Mouse (Mus musculus) T-helper 1 cell (primary cell): Measurements from ENCODE around the gene Tmem60.

Experiments
- in situ Hi-C: fragments of 300-600 bp; cut with MboI, MseI; formaldehyde crosslinking; loops from one replicate; pipeline ENCODE4 v1.15.1; 2025; ENCODE audit warnings: high pct_unique_total_duplicates

Gene Tmem60

GRCm38 (mm10) chr5:20881915-20882800 lies at the start of gene Tmem60, which contains the start of gene Phtf2:
Gene Tmem60, plus strand, starts transcription at chr5:20882191.
Gene Phtf2, minus strand, starts transcription at chr5:20882124.
- in situ Hi-C loops = loop anchor here (10.0 kb wide), 2 partner anchors 823 to 903 kb away; partner anchors contain the start of genes Dnajc2, Napepld and Psmc2

- in situ Hi-C loops = no loop called here
Measured at GRCm38 (mm10) chr5:20834399-20834798, 47.6 kb upstream of the Tmem60 start.

- in situ Hi-C loops = no loop called here
Measured at GRCm38 (mm10) chr5:20837082-20837481, 44.9 kb upstream of the Tmem60 start.

DNA sequence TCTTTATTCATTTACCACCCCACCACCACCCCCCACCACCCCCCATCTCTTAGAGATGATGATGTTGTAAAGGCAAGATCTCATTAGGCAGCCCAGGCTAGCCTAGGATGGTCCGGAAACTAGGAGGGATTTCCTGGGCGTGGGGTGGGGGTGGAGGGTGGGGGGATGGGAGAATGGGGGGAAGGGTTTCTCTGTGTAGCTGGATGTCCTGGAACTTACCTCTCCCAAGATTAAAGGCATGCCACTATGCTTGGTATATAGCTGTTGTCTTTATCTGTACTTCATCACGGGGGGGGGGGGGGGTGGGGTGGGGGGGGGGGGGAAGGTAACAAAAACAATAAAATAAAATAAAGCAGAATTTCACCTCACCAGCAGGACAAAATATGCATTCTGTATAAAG lies 38.6 kb upstream of the Tmem60 start:
- in situ Hi-C loops = no loop called here

DNA sequence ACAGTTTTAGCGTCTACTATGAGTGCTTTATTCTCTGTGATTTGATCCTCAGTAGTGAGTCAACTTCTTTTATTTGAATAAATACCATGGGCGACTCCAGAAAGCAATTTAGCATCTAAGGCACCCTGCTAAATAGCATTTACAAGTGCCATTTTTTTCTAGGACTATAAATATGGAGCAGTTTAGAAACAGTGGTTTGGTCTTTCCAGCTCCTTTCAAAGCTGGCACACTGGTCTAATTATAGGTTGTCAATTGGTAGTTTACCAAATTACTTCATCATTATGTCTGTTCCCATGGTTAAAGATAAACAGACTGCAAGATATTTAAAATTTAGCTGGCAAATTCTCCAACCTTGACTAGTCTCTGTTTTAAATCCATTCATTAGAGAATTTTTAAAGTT lies 38.2 kb upstream of the Tmem60 start:
- in situ Hi-C loops = no loop called here

GRCm38 (mm10) chr5:20847010-20847409 lies 35.0 kb upstream of the Tmem60 start:
- in situ Hi-C loops = no loop called here

- in situ Hi-C loops = no loop called here
Measured at GRCm38 (mm10) chr5:20855066-20855465, 26.9 kb upstream of the Tmem60 start.

- in situ Hi-C loops = no loop called here
Measured at GRCm38 (mm10) chr5:20858404-20858803, 23.6 kb upstream of the Tmem60 start.

DNA sequence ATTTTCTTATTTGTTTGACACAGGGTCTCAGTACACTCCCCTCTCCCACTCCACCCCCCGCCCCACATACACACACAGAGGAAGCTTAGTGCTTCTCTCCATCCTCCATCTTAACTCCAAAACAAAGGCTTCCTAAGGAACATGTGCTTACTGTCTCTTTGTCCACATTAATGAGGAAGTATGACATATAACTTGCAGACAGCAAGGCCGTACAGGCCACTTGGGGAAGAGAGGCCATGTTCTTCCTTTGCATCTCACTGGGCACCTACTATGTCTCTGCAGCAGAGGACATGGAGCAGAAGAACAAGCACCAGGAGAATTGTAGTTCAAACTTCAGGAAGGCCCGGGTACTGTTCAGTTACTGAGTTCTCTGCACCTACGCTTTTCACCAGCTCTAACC lies 21.4 kb upstream of the Tmem60 start:
- in situ Hi-C loops = no loop called here

- in situ Hi-C loops = no loop called here
Measured at GRCm38 (mm10) chr5:20861901-20862300, 20.1 kb upstream of the Tmem60 start.

GRCm38 (mm10) chr5:20864216-20864969 lies 17.6 kb upstream of the Tmem60 start:
- in situ Hi-C loops = no loop called here

DNA sequence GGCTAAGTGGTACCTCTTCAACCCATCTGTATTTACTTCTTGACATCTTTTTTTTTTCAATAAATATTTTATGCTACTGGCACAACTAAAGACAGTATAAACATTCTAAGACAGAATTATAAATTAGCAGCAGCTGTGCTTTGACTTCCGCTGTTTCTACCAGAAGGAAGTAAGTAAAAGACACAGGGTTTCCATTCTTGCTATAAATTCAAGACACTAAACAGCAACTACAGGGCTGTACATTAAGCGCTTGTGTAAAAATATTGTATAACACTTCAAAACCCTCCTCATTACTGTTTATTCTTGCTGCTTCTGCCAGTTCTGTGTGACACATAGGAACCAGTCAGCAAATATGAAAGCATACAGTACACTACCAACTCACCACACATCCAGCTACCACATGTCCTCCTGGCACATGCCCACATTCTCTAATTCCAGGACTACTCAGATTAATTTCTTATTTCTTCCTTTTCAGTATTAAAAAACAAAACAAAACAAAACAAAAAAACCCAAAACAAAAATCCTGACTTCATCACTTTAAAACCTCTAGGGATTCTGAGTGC lies 16.7 kb upstream of the Tmem60 start:
- in situ Hi-C loops = no loop called here

- in situ Hi-C loops = no loop called here
Measured at GRCm38 (mm10) chr5:20873146-20873545, 8.8 kb upstream of the Tmem60 start.

GRCm38 (mm10) chr5:20876934-20877426 lies 5.0 kb upstream of the Tmem60 start:
- in situ Hi-C loops = no loop called here

GRCm38 (mm10) chr5:20880386-20880785 lies 1.6 kb upstream of the Tmem60 start:
- in situ Hi-C loops = loop anchor here (10.0 kb wide), 2 partner anchors 824 to 904 kb away; partner anchors contain the start of genes Dnajc2, Napepld and Psmc2

- in situ Hi-C loops = loop anchor here (10.0 kb wide), 2 partner anchors 824 to 904 kb away; partner anchors contain the start of genes Dnajc2, Napepld and Psmc2
Measured at GRCm38 (mm10) chr5:20880797-20881775, 905 bp upstream of the Tmem60 start.

DNA sequence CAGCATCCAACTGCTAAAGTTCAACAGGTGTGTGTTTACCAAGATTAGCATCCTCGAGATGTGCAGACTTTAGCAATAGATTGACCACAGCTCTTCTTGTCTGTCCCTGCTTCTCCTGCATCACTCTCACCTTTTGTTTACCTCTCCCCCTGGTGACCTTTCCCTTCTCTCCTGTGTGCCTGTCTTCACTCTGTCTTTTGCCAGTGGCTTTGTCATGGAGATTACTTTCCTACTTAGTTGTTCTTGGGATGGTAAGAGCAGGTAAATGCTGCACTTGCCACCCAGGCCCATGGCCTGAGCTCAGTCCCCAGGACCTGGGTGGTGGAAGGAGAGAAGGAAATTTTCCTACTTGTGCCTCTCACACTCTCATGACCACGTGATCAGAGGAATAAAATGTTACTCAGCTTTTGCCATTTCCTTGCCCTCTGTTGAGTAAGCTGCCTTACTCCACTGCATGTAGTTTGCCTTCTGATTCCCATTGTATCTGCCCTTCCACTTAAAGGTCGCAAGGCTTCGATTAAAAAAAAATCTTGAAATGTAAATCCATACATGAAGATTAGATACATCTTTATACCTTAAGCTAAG lies 2.1 kb downstream of the Tmem60 start:
- in situ Hi-C loops = loop anchor here (10.0 kb wide), 2 partner anchors 821 to 901 kb away; partner anchors contain the start of genes Dnajc2, Napepld and Psmc2

DNA sequence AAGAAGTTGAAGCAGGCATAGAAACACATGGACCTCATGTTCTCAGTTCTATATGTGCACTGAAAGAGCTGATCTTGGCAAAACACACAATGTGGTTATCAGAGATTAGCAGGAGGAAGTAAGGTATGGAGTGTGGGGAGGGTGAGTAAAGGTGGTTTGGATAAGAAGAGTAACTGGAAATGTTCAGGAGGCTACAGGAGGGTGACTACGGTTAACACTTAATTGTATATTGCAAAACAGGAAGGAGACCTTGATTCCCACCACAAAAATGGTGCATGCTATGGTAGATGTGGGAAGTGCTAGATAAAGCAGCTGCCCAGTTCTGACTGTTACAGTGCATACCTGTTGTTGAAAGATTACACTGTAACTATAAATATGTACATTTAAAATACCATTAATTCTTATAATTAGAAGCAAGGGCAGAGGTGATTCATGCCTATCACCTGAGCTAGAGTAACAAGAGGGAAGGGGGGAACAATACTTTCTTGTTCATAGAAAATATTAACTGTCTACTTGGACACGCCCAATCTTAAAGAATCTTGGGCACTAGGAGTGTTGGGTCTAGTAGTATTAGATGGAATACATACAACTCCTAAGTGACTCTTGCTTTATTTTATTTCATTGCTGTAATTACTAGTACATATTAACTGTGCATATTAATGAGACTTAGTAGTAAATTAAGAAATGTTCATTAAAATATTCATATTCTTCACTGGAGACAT lies 15.6 kb downstream of the Tmem60 start:
- in situ Hi-C loops = no loop called here

DNA sequence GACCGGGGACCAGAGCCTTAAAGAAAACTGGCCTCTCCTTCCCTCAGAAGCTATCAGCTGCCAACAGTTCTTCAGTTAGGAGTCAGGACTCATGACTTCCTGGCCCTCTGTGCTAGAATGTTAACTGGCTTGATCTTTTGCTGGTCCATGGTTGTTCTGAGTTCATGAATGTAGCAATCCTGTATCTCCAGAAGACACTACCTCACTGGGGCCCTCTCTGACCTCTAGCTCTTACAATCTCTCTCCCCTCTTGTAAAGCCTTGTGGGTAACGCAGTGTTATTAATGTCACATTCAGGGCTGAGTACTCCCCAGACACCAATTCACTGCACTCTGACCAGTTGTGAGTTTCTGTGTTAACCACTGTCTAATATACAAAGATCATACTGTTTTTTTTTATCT lies 22.7 kb downstream of the Tmem60 start:
- in situ Hi-C loops = no loop called here
